Mouse (Mus musculus): ENCODE measurements around the gene Haus6.
A peak's percentile ranks its signal among the peaks of the same experiment; 100 is the strongest.

Gene Haus6

DNA sequence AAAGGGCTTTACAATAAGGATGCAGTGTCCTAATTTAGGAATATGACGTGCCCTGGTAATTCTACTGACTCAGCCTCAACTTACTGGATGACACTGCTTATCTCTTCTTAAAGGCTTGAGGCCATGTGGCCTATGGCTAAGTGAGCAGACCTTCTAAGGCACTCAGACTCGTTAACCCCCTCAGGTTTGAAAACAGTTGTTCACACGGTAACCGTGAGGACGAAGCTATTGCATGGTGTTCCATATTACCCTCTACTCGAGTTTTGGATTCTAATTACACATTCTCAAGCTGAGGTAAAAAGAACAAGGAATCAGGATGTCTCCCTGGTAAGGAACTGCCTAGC, 36.9 kb downstream of the Haus6 start:
- DNase-seq, result no peak

DNA sequence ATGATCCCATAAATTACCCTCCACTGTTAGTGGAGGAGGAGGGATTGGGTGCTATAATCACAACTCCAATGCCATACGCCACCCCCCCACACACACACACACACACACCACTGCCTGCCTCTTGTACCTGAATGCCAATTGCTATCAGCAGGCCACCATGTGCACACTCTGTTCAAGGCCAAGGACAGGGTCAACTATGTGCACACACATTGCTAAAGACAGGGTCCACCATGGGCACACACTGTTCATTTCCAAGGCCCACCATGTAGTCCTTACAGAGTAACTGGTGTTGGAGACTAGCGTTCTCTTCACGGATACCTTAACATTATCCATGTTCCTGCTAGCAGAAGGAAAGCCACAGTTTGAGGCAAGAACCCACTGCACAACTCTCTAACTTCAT, 50.8 kb downstream of the Haus6 start:
- no peak for DNase-seq

DNA sequence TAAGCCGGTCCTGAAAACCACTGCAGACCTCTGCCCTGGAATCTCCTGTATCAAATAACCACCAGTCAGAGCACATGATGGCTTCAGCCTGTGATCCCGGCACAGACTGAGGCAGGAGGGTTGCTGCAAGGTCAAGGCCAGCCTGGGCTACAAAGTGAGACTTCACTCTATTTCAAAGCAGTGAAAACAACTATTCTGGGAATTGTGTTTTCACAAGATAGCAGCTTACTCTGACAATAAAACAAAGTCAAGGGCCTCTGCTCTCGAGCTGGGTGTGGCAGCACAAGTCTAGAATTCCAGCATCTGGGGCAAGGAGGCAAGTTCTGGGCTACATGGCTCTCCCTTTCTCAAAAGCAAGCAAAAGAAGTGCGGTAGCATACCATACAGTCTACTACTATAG, 52.8 kb downstream of the Haus6 start:
- DNase-seq, result no peak

DNA sequence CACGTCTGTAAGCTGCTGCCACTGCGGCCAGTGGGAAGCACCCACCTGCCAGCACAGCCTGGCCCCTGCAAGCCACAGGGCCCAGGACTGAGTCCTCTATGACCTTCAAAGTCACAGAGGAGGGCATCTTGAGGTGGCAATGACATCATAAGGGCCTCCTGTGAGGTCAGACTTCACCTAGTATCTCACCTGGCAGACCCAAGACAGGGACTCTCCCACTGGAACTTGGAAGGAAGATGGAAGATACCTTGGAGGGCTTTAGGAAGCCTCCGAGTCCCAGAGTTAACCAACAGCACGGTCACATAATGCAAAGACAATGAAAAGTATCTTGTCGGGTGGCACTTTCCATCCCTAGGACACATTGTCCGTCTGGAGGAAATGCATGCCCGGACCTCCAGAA, 53.6 kb downstream of the Haus6 start, which contains the start of gene Saxo1:
TSS of gene Saxo1 (minus strand) at position 101 of the 400 bp plus-strand sequence.
- no peak for DNase-seq

DNA sequence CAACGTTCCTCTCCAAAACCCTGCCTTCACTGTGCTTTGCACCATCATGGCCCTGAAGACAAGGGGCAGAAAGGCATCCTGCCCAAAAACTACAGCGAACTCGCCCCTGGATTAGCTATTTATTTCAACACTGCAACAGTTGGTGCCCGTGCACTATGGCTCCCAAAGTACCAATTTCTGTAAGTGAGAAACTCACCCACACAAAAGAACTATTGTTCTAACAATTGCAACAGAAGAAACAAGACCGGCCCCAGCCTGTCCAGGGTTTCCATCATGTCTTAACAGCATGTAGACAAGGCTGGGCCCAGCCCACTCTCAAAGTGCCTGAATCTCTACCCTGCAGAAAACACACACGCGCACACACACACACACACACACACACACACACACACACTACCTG, 54.5 kb downstream of the Haus6 start:
- no peak for DNase-seq

DNA sequence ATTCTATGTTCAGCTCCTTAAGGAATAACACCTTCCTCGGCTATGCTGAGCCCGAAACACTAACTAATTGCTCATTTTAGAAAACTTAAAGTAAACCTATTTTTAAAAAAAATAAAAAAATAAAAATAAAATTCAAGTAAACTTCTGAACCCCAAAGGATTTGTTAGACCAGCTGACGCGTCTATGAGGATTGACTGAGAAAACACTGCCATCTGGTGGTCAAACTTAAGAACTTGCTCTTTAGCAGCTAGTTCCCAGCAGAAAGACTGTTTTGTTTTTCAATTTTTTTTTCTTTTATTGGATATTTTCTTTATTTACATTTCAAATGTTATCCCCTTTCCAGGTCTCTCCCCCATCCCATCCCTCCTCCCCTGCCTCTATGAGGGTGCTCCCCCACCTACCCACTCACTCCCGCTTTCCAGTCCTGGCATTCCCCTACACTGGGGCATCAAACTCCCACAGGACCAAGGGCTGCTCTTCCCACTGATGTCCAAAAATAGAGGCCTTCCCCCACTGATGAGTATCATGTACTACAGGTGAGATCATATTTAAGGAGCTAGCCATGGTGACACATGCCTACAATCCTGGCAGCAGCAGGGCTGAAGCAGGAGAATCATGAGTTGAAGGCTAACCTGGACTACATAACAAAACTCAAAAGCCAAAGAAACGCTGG, 56.7 kb downstream of the Haus6 start:
- no peak for DNase-seq

DNA sequence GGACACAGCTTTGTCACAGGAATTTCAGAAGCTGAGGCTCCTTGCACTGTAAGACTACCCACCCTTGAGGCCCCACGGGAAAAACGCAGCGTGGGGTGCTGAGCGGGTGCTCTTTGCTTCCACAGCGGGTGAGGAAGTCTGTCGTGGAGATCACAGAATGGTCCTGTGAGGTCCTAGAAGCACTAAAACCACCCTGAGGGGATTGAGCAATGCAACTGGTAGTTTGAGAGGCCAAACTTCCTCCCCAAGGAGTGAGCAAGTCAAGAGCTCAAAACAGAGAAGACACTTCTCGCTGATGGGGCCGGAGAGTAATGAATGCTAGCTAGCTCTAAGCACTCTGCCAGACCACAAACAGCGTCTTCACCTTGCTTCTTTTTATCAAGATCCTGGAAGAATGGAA, 63.5 kb downstream of the Haus6 start:
- DNase-seq, result no peak

DNA sequence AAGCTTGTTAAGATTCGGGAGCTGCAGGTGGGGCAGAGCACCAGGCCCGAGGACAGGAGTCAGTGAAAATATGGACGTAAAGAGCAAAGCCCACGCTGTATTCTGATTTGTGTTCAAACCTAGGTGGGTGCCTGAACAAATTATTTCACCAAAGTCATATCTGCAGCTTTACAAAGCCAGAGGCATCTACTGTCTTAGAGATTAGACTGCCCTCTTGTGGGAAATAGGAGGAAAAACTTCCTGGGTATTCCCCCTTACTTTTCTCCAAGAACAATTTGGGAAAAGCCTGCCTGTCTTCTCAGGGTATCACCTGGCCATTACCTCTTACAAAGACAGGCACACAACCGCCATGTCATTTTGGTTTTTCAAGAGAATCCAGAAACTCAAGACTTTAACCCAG, 66.2 kb downstream of the Haus6 start:
- DNase-seq, result no peak

DNA sequence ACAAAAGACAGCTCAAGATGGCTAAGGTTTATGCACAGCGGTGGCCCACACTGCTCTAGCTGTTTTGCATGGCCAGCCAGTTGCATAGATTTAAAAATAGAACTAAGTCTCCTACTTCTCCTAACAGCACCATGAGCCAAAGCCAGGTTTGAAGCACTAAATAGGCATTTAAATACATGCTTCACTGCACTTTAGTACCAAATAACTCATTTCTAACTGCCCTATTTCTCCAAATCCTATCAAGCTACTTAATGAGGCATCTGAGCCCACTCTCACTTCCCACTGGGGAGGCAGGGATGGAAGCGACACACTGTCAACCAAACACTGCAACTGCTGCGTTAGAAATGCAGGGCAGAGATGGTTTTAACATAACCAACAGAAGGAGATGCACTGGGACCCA, 67.9 kb downstream of the Haus6 start:
- no peak for DNase-seq

DNA sequence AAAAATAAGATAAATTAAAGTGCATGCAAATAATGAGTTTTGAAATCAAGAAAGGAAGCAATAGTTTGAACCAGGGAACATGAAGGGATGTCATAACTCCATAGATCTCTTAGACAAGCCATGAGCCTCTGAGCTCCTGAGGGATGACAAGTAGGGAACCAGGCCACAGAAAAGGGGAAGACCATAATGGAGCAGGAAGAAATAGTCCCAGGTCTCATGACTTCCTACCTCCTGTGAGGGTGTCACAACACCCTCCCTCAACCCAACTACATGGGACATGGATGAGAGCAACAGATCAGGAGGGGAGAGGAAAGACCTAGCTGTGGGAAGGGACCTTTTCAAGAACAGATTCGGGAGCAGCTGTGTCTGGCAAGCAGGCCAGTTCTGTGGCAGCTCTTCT, 70.3 kb downstream of the Haus6 start:
- no peak for DNase-seq

DNA sequence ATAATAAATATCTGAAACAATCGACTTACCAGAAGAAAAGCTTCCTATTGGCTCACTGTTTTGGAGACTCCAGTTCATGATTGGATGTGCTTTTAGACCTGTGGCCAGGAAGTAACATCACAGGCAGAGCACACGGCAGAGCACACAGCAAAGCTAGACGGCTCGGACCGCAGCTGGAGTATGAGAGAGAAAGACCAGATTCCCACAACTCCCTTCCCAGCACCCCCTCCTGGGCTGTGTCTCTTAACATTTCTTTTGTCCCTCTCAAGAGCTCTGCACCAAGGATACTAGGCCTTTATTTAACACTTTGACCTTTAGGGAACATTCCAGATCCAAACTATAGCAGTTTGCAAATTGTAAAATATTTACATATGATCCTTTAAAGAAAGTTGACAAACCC, 72.9 kb downstream of the Haus6 start:
- no peak for DNase-seq

DNA sequence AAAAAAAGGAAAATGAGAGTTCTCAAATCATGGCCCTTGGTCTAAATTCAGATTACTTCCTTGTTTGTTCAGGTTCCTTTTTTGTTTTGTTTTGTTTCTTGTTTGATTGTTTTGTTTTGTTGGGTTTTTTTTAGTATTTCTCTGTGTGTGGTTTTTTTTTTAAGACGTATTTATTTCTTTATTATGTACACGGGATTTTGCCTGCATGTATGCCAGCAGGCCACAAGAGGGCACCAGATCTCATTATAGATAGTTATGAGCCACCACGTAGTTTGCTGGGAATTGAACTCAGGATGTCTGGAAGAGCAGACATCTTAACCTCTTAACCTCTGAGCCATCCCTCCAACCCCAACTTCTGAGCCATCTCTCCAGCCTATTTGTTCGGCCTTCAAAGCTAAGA, 73.9 kb downstream of the Haus6 start:
- peak; percentile 51 to 52 for DNase-seq

DNA sequence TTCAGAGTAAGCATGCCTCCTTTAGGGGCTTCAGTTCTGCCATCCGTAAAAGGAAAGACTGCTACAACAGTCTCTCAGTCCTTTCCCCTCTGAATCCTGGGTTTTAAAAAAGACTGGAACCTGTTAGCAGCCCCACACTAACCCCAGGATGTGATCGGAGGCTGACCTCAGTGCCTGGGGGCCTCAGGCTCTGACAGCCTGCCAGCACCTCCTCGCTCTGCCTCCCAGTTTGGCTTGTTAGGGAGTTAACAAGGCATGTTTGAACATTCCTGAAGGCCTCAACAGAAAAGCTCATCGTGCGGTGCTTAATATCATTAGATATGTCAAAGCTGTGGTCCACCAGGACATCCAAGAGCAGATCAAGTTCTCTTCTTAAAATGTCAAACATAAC, 77.8 kb downstream of the Haus6 start:
- peak; percentile 31 to 54 for DNase-seq

DNA sequence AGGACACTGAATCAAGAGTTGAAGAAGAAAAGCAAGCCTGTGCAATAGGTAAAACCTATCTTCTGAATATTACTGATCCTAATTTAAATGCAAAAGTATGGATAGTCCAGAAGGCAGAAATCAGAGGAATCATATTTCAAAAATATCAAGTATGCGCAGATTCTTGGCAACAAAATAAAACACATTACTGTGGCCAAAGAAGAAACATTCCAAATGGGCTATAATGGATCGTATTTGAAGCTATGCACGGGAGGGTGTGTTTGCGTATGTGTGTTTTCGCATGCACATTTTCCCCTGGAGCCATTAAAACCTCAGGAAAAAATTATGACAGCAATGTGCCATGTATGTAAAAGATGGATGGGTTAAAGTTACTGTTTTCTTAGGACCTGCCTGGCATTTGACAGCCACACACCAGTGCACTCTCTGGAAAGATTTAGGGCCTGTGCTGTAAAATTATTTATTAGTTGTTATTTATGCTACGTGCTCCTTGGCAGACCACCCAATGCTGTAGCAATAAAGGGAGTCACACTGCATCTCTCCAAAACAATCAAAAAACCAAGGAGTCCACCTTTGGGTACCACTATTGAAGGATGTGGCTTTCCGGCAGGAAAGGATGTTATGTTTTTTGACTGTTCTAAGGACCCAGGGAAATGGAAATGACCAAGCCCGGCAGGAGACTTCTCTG, 78.3 kb downstream of the Haus6 start:
- peak in 1 of 2 experiments; percentile 27 for DNase-seq

DNA sequence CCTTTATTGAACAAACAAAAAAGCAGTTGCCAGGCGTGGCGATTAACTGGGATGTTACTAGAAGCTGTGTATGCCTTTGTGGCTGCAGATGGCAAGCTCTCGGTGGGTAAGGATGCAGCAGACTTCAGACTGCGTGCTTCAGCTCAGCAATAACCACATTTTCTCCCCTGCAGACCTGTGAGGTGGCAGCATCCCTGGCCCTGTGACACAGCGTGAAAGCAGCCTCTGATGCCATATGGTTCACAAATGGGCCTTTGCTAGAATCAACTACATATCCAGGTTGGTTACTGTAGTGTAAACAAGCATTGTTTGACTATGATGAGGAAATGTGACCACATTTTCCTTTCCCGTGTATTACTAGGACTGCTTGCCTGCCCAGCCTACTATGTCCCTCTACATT, 82.7 kb downstream of the Haus6 start:
- DNase-seq, result no peak
